Mouse (Mus musculus) C2C12 (cell line): ENCODE results near the gene Hsd17b13.

Source experiments
- CTCF ChIP-seq: IDR thresholded peaks from one replicate; pipeline ENCODE4 v1.5.1; 2011; ENCODE audit not compliant: control insufficient read depth, insufficient read depth, insufficient read length
- USF1 ChIP-seq: IDR thresholded peaks from one replicate; pipeline ENCODE4 v1.6.1; 2011; ENCODE audit warnings: low read depth, mild to moderate bottlenecking, control low read depth, moderate library complexity

DNA sequence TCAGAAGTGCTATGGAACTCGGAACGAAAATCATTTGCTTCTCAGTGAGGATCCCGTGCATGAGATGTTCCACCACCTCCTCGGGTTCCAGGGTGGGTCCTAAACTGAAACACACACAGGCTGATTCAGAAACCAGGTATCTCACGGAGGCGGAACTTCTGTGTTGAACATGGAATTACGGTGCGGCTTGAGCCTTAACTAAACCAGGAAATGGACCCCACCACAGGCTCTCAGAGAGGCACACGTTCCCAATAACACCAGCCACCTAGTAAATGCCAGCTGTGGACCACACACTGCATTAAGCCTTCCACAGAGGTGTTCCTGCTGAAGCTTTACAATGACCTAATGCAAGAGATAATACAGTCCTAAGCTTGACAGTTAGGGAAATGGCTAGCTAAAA, 15.6 kb upstream of the Hsd17b13 start:
- TF ChIP-seq CTCF (no peak), USF1 (no peak)
